Mouse (Mus musculus) cortical plate, adult 2 months (tissue): ENCODE measurements at regions not wholly inside any gene's neighbourhood (a gene's known extent, or its start where the extent isn't known, plus 50 kb on each side); places are given as distances from the start of the nearest gene placed in this dataset.

Source experiments
- CTCF ChIP-seq: fragments of 200-500 bp; IDR thresholded peaks from 2 replicates; pipeline ENCODE4 v1.5.1; 2011; ENCODE audit warnings: mild to moderate bottlenecking, control low read depth, low read length; ENCODE audit not compliant: insufficient read depth; ENCODE audit errors: extremely low read depth
- POLR2A ChIP-seq: fragments of 200-500 bp; IDR thresholded peaks from 2 replicates; pipeline ENCODE4 v1.6.1; 2011; ENCODE audit warnings: mild to moderate bottlenecking, low read length, control low read depth; ENCODE audit not compliant: insufficient read depth; ENCODE audit errors: extremely low read depth

GRCm38 (mm10) chr15:59811566-59811965, 204.8 kb downstream of the 4933412E24Rik start:
- no peak for TF ChIP-seq CTCF
- TF ChIP-seq POLR2A, result no peak
